Mouse (Mus musculus): ENCODE measurements around the gene Gm17521. TPM values are rescaled to one million over a fixed set of nuclear protein-coding genes. Genes with fewer than 3 reads are reported as not detected.
"Not testable (repeated sequence)": the region's sequence is repeated elsewhere in the genome, so short reads cannot be mapped to it uniquely, and the experiment has no call there.

The Gm17521 gene
- not detected in 2 replicates for polyA plus RNA-seq (2015; fragmentation: Nextera tagmentation; extraction: Ambion mirVana)

DNA sequence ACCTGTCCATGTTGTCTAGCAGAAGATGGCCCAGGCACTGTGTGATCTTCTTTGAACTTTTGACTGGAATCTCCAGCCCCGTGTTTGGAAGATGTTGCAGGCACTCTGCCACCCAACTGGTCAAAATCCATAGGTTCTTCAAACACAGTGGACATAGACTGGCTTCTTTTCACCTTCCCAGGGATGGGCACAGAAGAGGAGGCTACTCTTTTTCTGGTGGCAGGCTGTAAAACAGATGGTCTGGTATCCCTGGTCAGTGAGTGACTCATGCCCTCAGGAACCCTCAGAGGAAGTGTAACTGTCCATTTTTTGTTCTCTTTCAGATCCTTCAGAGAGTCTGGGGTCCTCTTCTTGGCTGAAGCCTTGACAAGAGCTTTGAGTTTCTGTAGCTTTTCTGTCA, at the start of gene Gm17521:
Gene Gm17521, minus strand, starts transcription at position 101 of the 400 bp plus-strand sequence.
- H3K36me3 ChIP-seq (ENCODE audit: insufficient read depth, low read length); H3K27me3 ChIP-seq (replicated peaks; ENCODE audit: insufficient read depth, low read length); ATAC-seq; H3K4me2 ChIP-seq (replicated peaks; ENCODE audit: low read depth, low read length); H3K27ac ChIP-seq (ENCODE audit: low read length); H3K4me1 ChIP-seq (ENCODE audit: insufficient read depth, low read depth, low read length); H3K9ac ChIP-seq (replicated peaks; ENCODE audit: low read depth); DNase-seq (ENCODE audit: low spot score); H3K9me3 ChIP-seq (ENCODE audit: low read length); H3K4me3 ChIP-seq (ENCODE audit: low read depth, low read length): not testable (repeated sequence)
- 83% methylated on average over 1 of the region's 1 CpGs for WGBS

DNA sequence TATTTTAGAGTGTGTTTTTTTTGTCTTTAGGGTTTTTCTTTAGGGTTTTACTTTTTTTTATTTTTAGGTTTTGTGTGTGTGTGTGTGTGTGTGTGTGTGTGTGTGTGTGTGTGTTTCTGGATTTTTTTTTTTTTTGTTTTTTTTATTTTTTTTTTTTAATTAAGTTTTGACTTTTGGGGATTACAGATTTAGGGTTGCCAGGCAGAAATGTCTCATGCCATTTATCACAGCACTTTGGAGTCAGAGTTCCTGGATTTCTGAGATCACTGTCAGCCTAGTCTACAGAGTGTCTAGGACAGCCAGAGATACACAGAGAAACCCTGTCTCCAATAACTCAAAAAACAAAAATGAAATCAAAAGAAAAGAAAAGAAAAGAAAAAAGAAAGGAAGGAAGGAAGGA, 14.5 kb upstream of the Gm17521 start:
- no peak overlapping the region for H3K4me3 ChIP-seq (ENCODE audit: low read depth, low read length)
- no peak overlapping the region for H3K9ac ChIP-seq (replicated peaks; ENCODE audit: low read depth)
- TF ChIP-seq CTCF (IDR thresholded peaks at IDR 0.05) = no peak
- H3K9me3 ChIP-seq (ENCODE audit: low read length) = no peaks in the 10 kb centered on the region
- no peaks in the 10 kb centered on the region for H3K27me3 ChIP-seq (replicated peaks; ENCODE audit: insufficient read depth, low read length)
- H3K27ac ChIP-seq (ENCODE audit: low read length) = no peak overlapping the region
- no peaks in the 10 kb centered on the region for H3K36me3 ChIP-seq (ENCODE audit: insufficient read depth, low read length)
- H3K4me1 ChIP-seq (ENCODE audit: insufficient read depth, low read depth, low read length) = no peaks in the 10 kb centered on the region
- no peak for DNase-seq (ENCODE audit: low spot score)
- H3K4me2 ChIP-seq (replicated peaks; ENCODE audit: low read depth, low read length) = no peak overlapping the region
- ATAC-seq = no peak

DNA sequence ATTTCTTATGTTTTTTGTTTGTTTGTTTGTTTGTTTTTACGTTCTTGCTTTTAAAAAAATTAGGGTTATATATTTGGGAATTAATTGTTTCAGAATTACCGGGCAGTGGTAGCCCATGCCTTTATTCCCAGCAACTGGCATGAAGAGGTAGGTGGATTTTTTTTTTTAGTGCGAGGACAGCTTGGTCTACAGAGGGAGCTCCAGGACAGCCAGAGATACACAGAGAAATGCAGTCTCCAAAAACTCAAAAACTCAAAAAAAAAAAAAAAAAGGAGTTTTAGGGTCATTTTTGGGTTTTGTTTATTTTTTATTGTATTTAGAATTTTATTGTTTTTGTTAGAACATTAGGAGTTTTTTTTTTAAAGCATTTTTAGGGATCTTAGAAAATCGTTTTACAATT, 14.0 kb upstream of the Gm17521 start:
- WGBS = 56% methylated on average over 4 of the region's 4 CpGs
- Histone ChIP-seq H3K9ac (replicated peaks; ENCODE audit: low read depth) (no peak overlapping the region), H3K36me3 (ENCODE audit: insufficient read depth, low read length) (no peaks in the 10 kb centered on the region), H3K4me3 (ENCODE audit: low read depth, low read length) (no peak overlapping the region), H3K27me3 (replicated peaks; ENCODE audit: insufficient read depth, low read length) (no peaks in the 10 kb centered on the region), H3K9me3 (ENCODE audit: low read length) (no peaks in the 10 kb centered on the region), H3K4me2 (replicated peaks; ENCODE audit: low read depth, low read length) (no peak overlapping the region), H3K4me1 (ENCODE audit: insufficient read depth, low read depth, low read length) (no peaks in the 10 kb centered on the region), H3K27ac (ENCODE audit: low read length) (no peak overlapping the region)
- DNase-seq (ENCODE audit: low spot score) (no peak), ATAC-seq (no peak)
- TF ChIP-seq EP300 (IDR thresholded peaks at IDR 0.05) (no peak), CTCF (IDR thresholded peaks at IDR 0.05) (no peak)

Other genes starting within 250 kb of the Gm17521 start
- gene Cldn34c1, start 73.8 kb upstream of the Gm17521 start, polyA plus RNA-seq (2015; fragmentation: Nextera tagmentation; extraction: Ambion mirVana) = 10.6 and 13.3 TPM in 2 replicates
- not detected in 2 replicates for gene Srsx, start 192.8 kb upstream of the Gm17521 start, polyA plus RNA-seq (2015; fragmentation: Nextera tagmentation; extraction: Ambion mirVana)
- gene Gm17577, start 217.2 kb upstream of the Gm17521 start, polyA plus RNA-seq (2015; fragmentation: Nextera tagmentation; extraction: Ambion mirVana) = not detected in 2 replicates

All from lung, postnatal 0 days (tissue).